Mouse (Mus musculus): Measurements from ENCODE around the gene Bhlha9. TPM values are rescaled to one million over a fixed set of nuclear protein-coding genes. Genes with fewer than 3 reads are reported as not detected.

The Bhlha9 gene
- polyA plus RNA-seq, 1 experiment from 2014 or later, result 18.9 TPM

GRCm38 (mm10) chr11:76645955-76646354 is 26.3 kb upstream of the Bhlha9 start:
- H3K36me3 ChIP-seq, result no peaks in the 10 kb centered on the region
- peak overlapping the region; percentile 56; the same call in 1 of the 2 replicates for H3K27ac ChIP-seq
- H3K9me3 ChIP-seq (replicated peaks), result no peaks in the 10 kb centered on the region
- no peaks in the 10 kb centered on the region for H3K27me3 ChIP-seq (ENCODE audit: low read depth, poor library complexity, severe bottlenecking)
- H3K4me3 ChIP-seq, result peak overlapping the region; percentile 39
- under 1% methylated on average over 19 of the region's 19 CpGs for WGBS
- DNase-seq (ENCODE audit: low spot score), result peak; percentile 94
- peaks cover 38% of the 10 kb centered on the region for H3K4me1 ChIP-seq

- H3K27ac ChIP-seq, result peak overlapping the region; percentile 69
- WGBS, result 4% methylated on average over 7 of the region's 7 CpGs
- H3K9me3 ChIP-seq (replicated peaks), result no peaks in the 10 kb centered on the region
- peak; percentile 74 for DNase-seq (ENCODE audit: low spot score)
- H3K36me3 ChIP-seq, result no peaks in the 10 kb centered on the region
- H3K4me3 ChIP-seq, result peak overlapping the region; percentile 41
- no peaks in the 10 kb centered on the region for H3K27me3 ChIP-seq (ENCODE audit: low read depth, poor library complexity, severe bottlenecking)
- peaks cover 38% of the 10 kb centered on the region for H3K4me1 ChIP-seq
Observed at GRCm38 (mm10) chr11:76647062-76647461, 25.2 kb upstream of the Bhlha9 start.

GRCm38 (mm10) chr11:76647500-76647899 is 24.8 kb upstream of the Bhlha9 start:
- H3K27me3 ChIP-seq (ENCODE audit: low read depth, poor library complexity, severe bottlenecking), result no peaks in the 10 kb centered on the region
- H3K27ac ChIP-seq, result peak overlapping the region; percentile 69
- peak overlapping the region; percentile 41 for H3K4me3 ChIP-seq
- peak; percentile 90 for DNase-seq (ENCODE audit: low spot score)
- no peaks in the 10 kb centered on the region for H3K9me3 ChIP-seq (replicated peaks)
- no peaks in the 10 kb centered on the region for H3K36me3 ChIP-seq
- peaks cover 38% of the 10 kb centered on the region for H3K4me1 ChIP-seq
- 8% methylated on average over 9 of the region's 9 CpGs for WGBS

GRCm38 (mm10) chr11:76650862-76651560 is 21.3 kb upstream of the Bhlha9 start:
- Histone ChIP-seq H3K27me3 (ENCODE audit: low read depth, poor library complexity, severe bottlenecking) (no peaks in the 10 kb centered on the region), H3K4me1 (peaks cover 22% of the 10 kb centered on the region), H3K9me3 (replicated peaks) (no peaks in the 10 kb centered on the region), H3K27ac (no peak overlapping the region), H3K36me3 (no peaks in the 10 kb centered on the region), H3K4me3 (no peak overlapping the region)
- WGBS, result 56% methylated on average over 14 of the region's 14 CpGs
- no peak for DNase-seq (ENCODE audit: low spot score)

- Histone ChIP-seq H3K4me3 (no peak overlapping the region), H3K36me3 (no peaks in the 10 kb centered on the region), H3K27me3 (ENCODE audit: low read depth, poor library complexity, severe bottlenecking) (no peaks in the 10 kb centered on the region), H3K9me3 (replicated peaks) (no peaks in the 10 kb centered on the region), H3K27ac (no peak overlapping the region), H3K4me1 (peaks cover 13% of the 10 kb centered on the region)
- no peak for DNase-seq (ENCODE audit: low spot score)
- WGBS, result 62% methylated on average over 3 of the region's 3 CpGs
Observed at GRCm38 (mm10) chr11:76652838-76653334, 19.4 kb upstream of the Bhlha9 start.

GRCm38 (mm10) chr11:76655106-76655505 is 17.2 kb upstream of the Bhlha9 start:
- H3K27me3 ChIP-seq (ENCODE audit: low read depth, poor library complexity, severe bottlenecking), result no peaks in the 10 kb centered on the region
- H3K4me3 ChIP-seq, result peak overlapping the region; percentile 33
- H3K36me3 ChIP-seq, result no peaks in the 10 kb centered on the region
- peak overlapping the region; percentile 67 for H3K27ac ChIP-seq
- H3K9me3 ChIP-seq (replicated peaks), result no peaks in the 10 kb centered on the region
- WGBS, result 9% methylated on average over 10 of the region's 10 CpGs
- H3K4me1 ChIP-seq, result peaks cover 35% of the 10 kb centered on the region
- peak; percentile 69 for DNase-seq (ENCODE audit: low spot score)

GRCm38 (mm10) chr11:76657450-76657970 is 14.8 kb upstream of the Bhlha9 start:
- Histone ChIP-seq H3K4me3 (no peak overlapping the region), H3K27me3 (ENCODE audit: low read depth, poor library complexity, severe bottlenecking) (no peaks in the 10 kb centered on the region), H3K36me3 (no peaks in the 10 kb centered on the region), H3K27ac (no peak overlapping the region), H3K9me3 (replicated peaks) (no peaks in the 10 kb centered on the region), H3K4me1 (peaks cover 45% of the 10 kb centered on the region)
- DNase-seq (ENCODE audit: low spot score), result no peak
- WGBS, result 53% methylated on average over 4 of the region's 4 CpGs

- WGBS, result 22% methylated on average over 14 of the region's 14 CpGs
- Histone ChIP-seq H3K27ac (peak overlapping the region; percentile 76), H3K9me3 (replicated peaks) (no peaks in the 10 kb centered on the region), H3K4me3 (no peak overlapping the region; the same call in 1 of the 2 replicates), H3K4me1 (peaks cover 45% of the 10 kb centered on the region), H3K36me3 (no peaks in the 10 kb centered on the region), H3K27me3 (ENCODE audit: low read depth, poor library complexity, severe bottlenecking) (peaks cover 10% of the 10 kb centered on the region)
- DNase-seq (ENCODE audit: low spot score), result peak; percentile 79
Observed at GRCm38 (mm10) chr11:76659138-76659930, 12.9 kb upstream of the Bhlha9 start.

GRCm38 (mm10) chr11:76661790-76662468 is 10.3 kb upstream of the Bhlha9 start:
- Histone ChIP-seq H3K36me3 (no peaks in the 10 kb centered on the region), H3K4me3 (no peak overlapping the region), H3K9me3 (replicated peaks) (no peaks in the 10 kb centered on the region), H3K4me1 (peaks cover 52% of the 10 kb centered on the region), H3K27ac (no peak overlapping the region), H3K27me3 (ENCODE audit: low read depth, poor library complexity, severe bottlenecking) (peaks cover 36% of the 10 kb centered on the region)
- 38% methylated on average over 7 of the region's 7 CpGs for WGBS
- no peak for DNase-seq (ENCODE audit: low spot score)

- H3K4me1 ChIP-seq, result peaks cover 23% of the 10 kb centered on the region
- H3K9me3 ChIP-seq (replicated peaks), result no peaks in the 10 kb centered on the region
- WGBS, result 7% methylated on average over 35 of the region's 35 CpGs
- H3K4me3 ChIP-seq, result peak overlapping the region; percentile 47
- H3K36me3 ChIP-seq, result no peaks in the 10 kb centered on the region
- DNase-seq (ENCODE audit: low spot score), result peak; percentile 59
- H3K27me3 ChIP-seq (ENCODE audit: low read depth, poor library complexity, severe bottlenecking), result peaks cover 78% of the 10 kb centered on the region
- no peak overlapping the region for H3K27ac ChIP-seq
Observed at GRCm38 (mm10) chr11:76666002-76666649, 6.1 kb upstream of the Bhlha9 start.

- Histone ChIP-seq H3K4me3 (no peak overlapping the region), H3K4me1 (peaks cover 23% of the 10 kb centered on the region), H3K9me3 (replicated peaks) (no peaks in the 10 kb centered on the region), H3K27me3 (ENCODE audit: low read depth, poor library complexity, severe bottlenecking) (peaks cover 95% of the 10 kb centered on the region), H3K36me3 (no peaks in the 10 kb centered on the region), H3K27ac (no peak overlapping the region)
- WGBS, result 18% methylated on average over 4 of the region's 4 CpGs
- DNase-seq (ENCODE audit: low spot score), result no peak
Observed at GRCm38 (mm10) chr11:76667807-76668206, 4.5 kb upstream of the Bhlha9 start.

Measured in limb, embryonic 10.5 days (tissue).